In genomic region chr6:89407247-89407889, GRCm38 (mm10) we compare ENCODE assay signal across 11 mouse cellular contexts. TPM values are rescaled to one million over a fixed set of nuclear protein-coding genes. Genes with fewer than 3 reads are reported as not detected.
DNase-seq lines count a peak whose midpoint lies in the region; ATAC-seq lines count a peak whose summit lies in the region.
"Had no signal": no experiment of that assay in that cellular context is flagged by ENCODE, and none has a peak within 500 bp of the region (broad histone marks: within the 10 kb centered on the region; RNA-seq: fewer than 3 reads in every experiment).

No protein-coding gene starts in this region.

- no peaks in the 10 kb centered on the region for H3K27me3 ChIP-seq in kidney, embryonic 14.5 days (ENCODE audit: control insufficient read depth, insufficient read depth, low read length)
- H3K27me3 ChIP-seq: hindbrain, embryonic 15.5 days had no signal

- no peaks in the 10 kb centered on the region for H3K4me1 ChIP-seq in kidney, embryonic 14.5 days (ENCODE audit: control insufficient read depth, insufficient read depth, low read length)

- intact Hi-C loops in heart, postnatal 10 days (cut with DNase I), result no loop called here

- H3K9ac ChIP-seq in kidney, embryonic 14.5 days (ENCODE audit: low read depth, low read length), result no peak overlapping the region
- H3K9ac ChIP-seq: hindbrain, embryonic 15.5 days had no signal

- ATAC-seq in frontal cortex, adult (ENCODE audit: low TSS enrichment), result peak; percentile 47; the same call in 1 of the 2 replicates
- ATAC-seq in kidney, embryonic 14.5 days (ENCODE audit: low FRiP score, low TSS enrichment), result no peak

- H3K36me3 ChIP-seq in macrophage (ENCODE audit: inconsistent target), result no peaks in the 10 kb centered on the region
- no peaks in the 10 kb centered on the region for H3K36me3 ChIP-seq in kidney, embryonic 14.5 days (ENCODE audit: control insufficient read depth, insufficient read depth, low read length)
- H3K36me3 ChIP-seq: hindbrain, embryonic 15.5 days had no signal

- H3K27ac ChIP-seq in macrophage, result peak overlapping the region; percentile 16; the same call in 1 of the 2 replicates
- no peak overlapping the region for H3K27ac ChIP-seq in kidney, embryonic 14.5 days (ENCODE audit: low read depth, low read length)
- H3K27ac ChIP-seq: hindbrain, embryonic 15.5 days; kidney, postnatal 0 days had no signal

- H3K79me2 ChIP-seq in macrophage (ENCODE audit: inconsistent target), result no peaks in the 10 kb centered on the region

- no peak overlapping the region for H3K4me2 ChIP-seq in kidney, embryonic 14.5 days (replicated peaks; ENCODE audit: low read depth, low read length)
- H3K4me2 ChIP-seq: hindbrain, embryonic 15.5 days had no signal

- H3K9me3 ChIP-seq in kidney, embryonic 14.5 days (ENCODE audit: control insufficient read depth, low read length), result no peaks in the 10 kb centered on the region
- H3K9me3 ChIP-seq: hindbrain, embryonic 15.5 days; megakaryocyte, embryonic 14.5 days had no signal

- DNase-seq in frontal cortex, postnatal 14 days (ENCODE audit: low spot score in 2 of 2), result no peak
- DNase-seq in testis, postnatal 14 days (ENCODE audit: low spot score), result peak; percentile 34
- no peak for DNase-seq in testis, postnatal 10 days (ENCODE audit: low spot score)
- DNase-seq in heart, postnatal 10 days, result no peak
- DNase-seq: layer of hippocampus, postnatal 36 days had no signal

- H3K4me3 ChIP-seq in macrophage (ENCODE audit: inconsistent target), result no peak overlapping the region
- no peak overlapping the region for H3K4me3 ChIP-seq in kidney, embryonic 14.5 days (ENCODE audit: low read length)
- H3K4me3 ChIP-seq: hindbrain, embryonic 15.5 days; megakaryocyte, embryonic 14.5 days had no signal

- WGBS in macrophage (ENCODE audit: missing documents), result 94% methylated on average over 3 of the region's 3 CpGs
- WGBS in kidney, embryonic 14.5 days, result 93% methylated on average over 3 of the region's 3 CpGs

RNA-seq across cellular contexts. Expression of gene Plxna1, which starts 44.9 kb away (rescaled TPM):
- 100 to 1,000 TPM; 244 to 996 (median 329) TPM for total RNA-seq in macrophage (2018; cell fraction: chromatin; rRNA removed)
- 100 to 1,000 TPM; 124 to 243 (median 189) TPM for total RNA-seq in macrophage (2018; cell fraction: cytosol; rRNA removed)
- 100 to 1,000 TPM; 209 to 537 (median 340) TPM for total RNA-seq in macrophage (2018; cell fraction: nucleus; rRNA removed)
- polyA plus RNA-seq in macrophage (2018), result 66.7 to 104 TPM (median 93.3 TPM) in 3 replicates
- 15.4 and 28.0 TPM in 2 replicates for polyA plus RNA-seq in kidney, embryonic 14.5 days (2014; fragmentation: Nextera tagmentation; extraction: Ambion mirVana)
- 10 to 100 TPM; 39.3 to 48.5 TPM for total RNA-seq in heart, postnatal 10 days (2021)
